Mouse (Mus musculus): ENCODE results near the gene Hfm1.

The Hfm1 gene

GRCm38 (mm10) chr5:106925488-106926368 is at the start of gene Hfm1:
Hfm1 (minus strand) TSS chr5:106926321.
- no peak for TF ChIP-seq GATA4 (IDR thresholded peaks at IDR 0.05; ENCODE audit: insufficient replicate concordance, low read length)

- no peak for TF ChIP-seq GATA4 (IDR thresholded peaks at IDR 0.05; ENCODE audit: insufficient replicate concordance, low read length)
Measured at GRCm38 (mm10) chr5:106973883-106974282, 47.8 kb upstream of the Hfm1 start.

GRCm38 (mm10) chr5:106967578-106967977 is 41.5 kb upstream of the Hfm1 start:
- TF ChIP-seq GATA4 (IDR thresholded peaks at IDR 0.05; ENCODE audit: insufficient replicate concordance, low read length), result no peak

- TF ChIP-seq GATA4 (IDR thresholded peaks at IDR 0.05; ENCODE audit: insufficient replicate concordance, low read length), result no peak
Measured at GRCm38 (mm10) chr5:106966443-106966842, 40.3 kb upstream of the Hfm1 start.

GRCm38 (mm10) chr5:106964513-106965014 is 38.4 kb upstream of the Hfm1 start:
- TF ChIP-seq GATA4 (IDR thresholded peaks at IDR 0.05; ENCODE audit: insufficient replicate concordance, low read length), result no peak

GRCm38 (mm10) chr5:106963584-106964512 is 37.7 kb upstream of the Hfm1 start, which contains the start of gene Cdc7:
Cdc7 (plus strand) TSS chr5:106964322.
- TF ChIP-seq GATA4 (IDR thresholded peaks at IDR 0.05; ENCODE audit: insufficient replicate concordance, low read length), result no peak

- TF ChIP-seq GATA4 (IDR thresholded peaks at IDR 0.05; ENCODE audit: insufficient replicate concordance, low read length), result no peak
Measured at GRCm38 (mm10) chr5:106960451-106960850, 34.3 kb upstream of the Hfm1 start.

- no peak for TF ChIP-seq GATA4 (IDR thresholded peaks at IDR 0.05; ENCODE audit: insufficient replicate concordance, low read length)
Measured at GRCm38 (mm10) chr5:106959031-106959430, 32.9 kb upstream of the Hfm1 start.

GRCm38 (mm10) chr5:106956467-106956866 is 30.3 kb upstream of the Hfm1 start:
- TF ChIP-seq GATA4 (IDR thresholded peaks at IDR 0.05; ENCODE audit: insufficient replicate concordance, low read length), result no peak

- no peak for TF ChIP-seq GATA4 (IDR thresholded peaks at IDR 0.05; ENCODE audit: insufficient replicate concordance, low read length)
Measured at GRCm38 (mm10) chr5:106948683-106949082, 22.6 kb upstream of the Hfm1 start.

- no peak for TF ChIP-seq GATA4 (IDR thresholded peaks at IDR 0.05; ENCODE audit: insufficient replicate concordance, low read length)
Measured at GRCm38 (mm10) chr5:106946342-106946741, 20.2 kb upstream of the Hfm1 start.

GRCm38 (mm10) chr5:106927996-106928395 is 1.9 kb upstream of the Hfm1 start:
- no peak for TF ChIP-seq GATA4 (IDR thresholded peaks at IDR 0.05; ENCODE audit: insufficient replicate concordance, low read length)

- TF ChIP-seq GATA4 (IDR thresholded peaks at IDR 0.05; ENCODE audit: insufficient replicate concordance, low read length), result no peak
Measured at GRCm38 (mm10) chr5:106926369-106926686, 207 bp upstream of the Hfm1 start.

- TF ChIP-seq GATA4 (IDR thresholded peaks at IDR 0.05; ENCODE audit: insufficient replicate concordance, low read length), result no peak
Measured at GRCm38 (mm10) chr5:106919315-106919714, 6.8 kb downstream of the Hfm1 start.

- no peak for TF ChIP-seq GATA4 (IDR thresholded peaks at IDR 0.05; ENCODE audit: insufficient replicate concordance, low read length)
Measured at GRCm38 (mm10) chr5:106896879-106897278, 29.2 kb downstream of the Hfm1 start.

- TF ChIP-seq GATA4 (IDR thresholded peaks at IDR 0.05; ENCODE audit: insufficient replicate concordance, low read length), result no peak
Measured at GRCm38 (mm10) chr5:106891773-106892172, 34.3 kb downstream of the Hfm1 start.
